Mouse (Mus musculus): Measurements from ENCODE around the gene Pgf. TPM values are rescaled to one million over a fixed set of nuclear protein-coding genes. Genes with fewer than 3 reads are reported as not detected.

Pgf gene
- polyA plus RNA-seq, 1 experiment from 2014 or later = 6.3 TPM

DNA sequence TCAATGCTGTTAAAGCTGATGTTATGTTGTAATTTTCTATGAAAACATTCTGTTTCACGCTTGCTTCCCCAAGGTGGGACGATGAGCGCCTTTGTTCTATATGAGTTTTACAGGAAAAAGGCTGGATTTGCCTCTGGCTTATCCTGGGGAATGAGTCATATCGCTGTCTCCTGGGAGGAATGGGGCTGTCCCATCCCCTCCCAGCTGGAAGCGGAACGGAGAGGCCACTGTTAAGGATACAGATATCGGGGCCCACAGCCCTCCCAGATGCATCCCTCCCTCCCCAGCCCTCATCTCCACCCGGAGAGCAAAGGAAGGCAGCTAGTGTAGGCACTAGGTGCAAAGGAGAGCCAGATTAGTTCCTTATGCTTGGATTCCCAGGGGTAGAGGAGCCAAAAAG lies 8.2 kb upstream of the Pgf start:
- Histone ChIP-seq H3K27me3 (no peaks in the 10 kb centered on the region), H3K27ac (replicated peaks) (no peak overlapping the region), H3K9ac (replicated peaks) (no peak overlapping the region), H3K4me2 (replicated peaks) (no peak overlapping the region), H3K9me3 (no peaks in the 10 kb centered on the region), H3K4me1 (peaks cover 20% of the 10 kb centered on the region), H3K4me3 (no peak overlapping the region), H3K36me3 (no peaks in the 10 kb centered on the region)
- 70% methylated on average over 8 of the region's 8 CpGs for WGBS
- no peak for ATAC-seq (replicated peaks)

- H3K27ac ChIP-seq (replicated peaks) = no peak overlapping the region
- no peak for ATAC-seq (replicated peaks)
- H3K9ac ChIP-seq (replicated peaks) = no peak overlapping the region
- H3K4me2 ChIP-seq (replicated peaks) = no peak overlapping the region
- H3K27me3 ChIP-seq = no peaks in the 10 kb centered on the region
- H3K9me3 ChIP-seq = no peaks in the 10 kb centered on the region
- no peak overlapping the region for H3K4me3 ChIP-seq
- H3K36me3 ChIP-seq = no peaks in the 10 kb centered on the region
- H3K4me1 ChIP-seq = peaks cover 20% of the 10 kb centered on the region
- 71% methylated on average over 5 of the region's 5 CpGs for whole genome bisulfite sequencing
Measured at GRCm38 (mm10) chr12:85184118-85184517, 6.5 kb upstream of the Pgf start.

GRCm38 (mm10) chr12:85182898-85183297 lies 5.3 kb upstream of the Pgf start:
- H3K27me3 ChIP-seq = no peaks in the 10 kb centered on the region
- H3K27ac ChIP-seq (replicated peaks) = no peak overlapping the region
- no peaks in the 10 kb centered on the region for H3K9me3 ChIP-seq
- H3K36me3 ChIP-seq = no peaks in the 10 kb centered on the region
- WGBS = 54% methylated on average over 5 of the region's 5 CpGs
- peaks cover 20% of the 10 kb centered on the region for H3K4me1 ChIP-seq
- no peak overlapping the region for H3K9ac ChIP-seq (replicated peaks)
- H3K4me2 ChIP-seq (replicated peaks) = no peak overlapping the region
- no peak for ATAC-seq (replicated peaks)
- no peak overlapping the region for H3K4me3 ChIP-seq

GRCm38 (mm10) chr12:85182345-85182643 lies 4.7 kb upstream of the Pgf start:
- Histone ChIP-seq H3K36me3 (no peaks in the 10 kb centered on the region), H3K4me2 (replicated peaks) (no peak overlapping the region), H3K4me1 (peaks cover 25% of the 10 kb centered on the region), H3K9ac (replicated peaks) (no peak overlapping the region), H3K9me3 (no peaks in the 10 kb centered on the region), H3K27me3 (no peaks in the 10 kb centered on the region), H3K27ac (replicated peaks) (no peak overlapping the region), H3K4me3 (no peak overlapping the region)
- no peak for ATAC-seq (replicated peaks)
- WGBS = 5% methylated on average over 8 of the region's 8 CpGs

DNA sequence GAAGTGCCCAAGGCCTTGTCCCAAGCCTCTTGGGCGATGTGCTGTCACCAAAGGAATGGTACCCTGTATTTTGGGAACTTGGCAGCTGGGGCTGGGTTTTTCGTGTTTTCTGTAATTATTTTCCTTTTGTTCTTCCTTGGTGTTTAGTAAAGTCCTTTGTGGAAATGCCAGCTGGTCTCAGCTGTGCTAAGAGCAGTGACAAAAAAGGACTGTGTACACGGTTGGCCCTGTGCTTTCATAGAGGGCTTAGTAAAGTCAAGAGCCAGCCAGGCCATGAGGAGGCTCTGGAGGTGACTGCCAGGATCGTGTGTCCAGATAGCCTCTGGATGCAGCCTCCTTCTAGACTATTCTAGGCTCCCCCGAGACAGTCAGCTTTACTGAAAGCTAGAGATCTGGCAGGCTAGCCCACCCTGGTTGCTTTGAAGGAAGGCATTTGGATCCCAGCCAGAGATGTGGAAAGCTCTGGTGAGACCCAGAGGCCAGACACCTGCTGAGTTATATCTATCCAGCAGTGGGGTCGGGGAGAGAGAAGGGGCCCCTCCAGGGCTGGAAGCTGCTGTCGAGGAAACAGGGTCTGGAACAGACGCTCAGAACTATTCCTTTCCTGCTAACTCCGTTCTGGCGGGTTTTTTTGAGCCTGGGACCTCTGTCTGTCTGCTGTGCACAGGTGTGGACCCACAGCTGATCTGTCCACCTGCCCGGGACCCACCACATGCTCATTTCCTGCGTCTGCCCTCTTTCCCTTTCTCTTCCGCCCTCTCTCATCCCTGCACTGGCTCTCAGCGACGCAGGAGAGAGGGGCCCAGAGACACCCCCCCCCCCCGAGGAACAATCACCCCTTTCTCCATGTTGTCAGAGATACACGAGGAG lies 4.1 kb upstream of the Pgf start:
- Histone ChIP-seq H3K4me2 (replicated peaks) (no peak overlapping the region), H3K4me3 (no peak overlapping the region), H3K9me3 (no peaks in the 10 kb centered on the region), H3K36me3 (no peaks in the 10 kb centered on the region), H3K27ac (replicated peaks) (peak overlapping the region; percentile 32; the same call in 1 of the 2 replicates), H3K27me3 (no peaks in the 10 kb centered on the region), H3K4me1 (peaks cover 31% of the 10 kb centered on the region), H3K9ac (replicated peaks) (no peak overlapping the region)
- 18% methylated on average over 14 of the region's 17 CpGs for WGBS
- ATAC-seq (replicated peaks) = 0 out of 2 replicates have a peak, but pooled peaks have one; percentile 13

- Histone ChIP-seq H3K27me3 (no peaks in the 10 kb centered on the region), H3K9me3 (no peaks in the 10 kb centered on the region), H3K4me2 (replicated peaks) (no peak overlapping the region), H3K9ac (replicated peaks) (no peak overlapping the region), H3K4me1 (peaks cover 51% of the 10 kb centered on the region), H3K27ac (replicated peaks) (no peak overlapping the region), H3K36me3 (no peaks in the 10 kb centered on the region), H3K4me3 (no peak overlapping the region)
- no peak for ATAC-seq (replicated peaks)
- 83% methylated on average over 2 of the region's 2 CpGs for WGBS
Measured at GRCm38 (mm10) chr12:85178294-85178693, 704 bp upstream of the Pgf start.

DNA sequence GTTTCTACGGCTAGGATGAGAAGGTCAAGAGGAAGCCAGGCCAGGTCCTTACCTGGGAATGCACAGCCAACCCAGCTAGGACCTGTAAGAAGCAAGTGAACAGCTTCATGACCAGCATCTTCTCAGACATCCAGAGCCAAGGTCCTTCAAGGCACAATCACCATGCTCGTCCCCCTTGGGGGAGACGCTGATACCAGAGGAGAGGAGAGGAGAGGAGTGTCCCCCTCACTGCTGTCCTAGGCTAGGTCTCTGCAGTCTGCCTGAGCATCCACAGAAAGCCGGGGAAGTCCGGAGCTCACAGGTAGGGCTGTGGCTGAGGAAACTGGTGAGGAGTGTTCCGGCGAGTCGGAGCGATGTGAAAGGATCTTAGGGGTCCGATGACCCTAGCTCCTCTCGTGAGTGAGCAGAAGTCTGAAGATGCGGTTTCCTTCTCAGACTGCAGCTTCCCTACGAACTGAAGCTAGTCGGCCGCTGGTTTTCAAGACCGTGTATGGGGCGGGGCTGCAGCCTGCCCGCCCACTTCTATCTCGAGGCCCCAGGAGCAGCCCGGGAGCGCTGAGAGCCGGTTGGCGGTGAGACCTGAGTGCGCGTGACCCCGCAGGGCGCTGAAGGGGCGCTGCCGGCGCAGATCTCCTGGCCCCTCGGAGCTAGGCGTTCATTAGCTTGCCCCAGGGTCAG lies 605 bp downstream of the Pgf start:
- no peaks in the 10 kb centered on the region for H3K36me3 ChIP-seq
- peaks cover 41% of the 10 kb centered on the region for H3K4me1 ChIP-seq
- H3K4me3 ChIP-seq = peak overlapping the region; percentile 22
- H3K4me2 ChIP-seq (replicated peaks) = peak overlapping the region; percentile 48
- no peak overlapping the region for H3K27ac ChIP-seq (replicated peaks)
- 5% methylated on average over 32 of the region's 32 CpGs for WGBS
- H3K9ac ChIP-seq (replicated peaks) = peak overlapping the region; percentile 36
- no peaks in the 10 kb centered on the region for H3K27me3 ChIP-seq
- H3K9me3 ChIP-seq = no peaks in the 10 kb centered on the region
- no peak for ATAC-seq (replicated peaks)

GRCm38 (mm10) chr12:85175926-85176845 lies 1.4 kb downstream of the Pgf start:
- 15% methylated on average over 11 of the region's 11 CpGs for WGBS
- Histone ChIP-seq H3K4me1 (peaks cover 33% of the 10 kb centered on the region), H3K4me2 (replicated peaks) (peak overlapping the region; percentile 48), H3K27ac (replicated peaks) (peak overlapping the region; percentile 63), H3K36me3 (no peaks in the 10 kb centered on the region), H3K9ac (replicated peaks) (peak overlapping the region; percentile 36; the same call in 1 of the 2 replicates), H3K4me3 (peak overlapping the region; percentile 22), H3K27me3 (no peaks in the 10 kb centered on the region), H3K9me3 (no peaks in the 10 kb centered on the region)
- ATAC-seq (replicated peaks) = peak; percentile 81

DNA sequence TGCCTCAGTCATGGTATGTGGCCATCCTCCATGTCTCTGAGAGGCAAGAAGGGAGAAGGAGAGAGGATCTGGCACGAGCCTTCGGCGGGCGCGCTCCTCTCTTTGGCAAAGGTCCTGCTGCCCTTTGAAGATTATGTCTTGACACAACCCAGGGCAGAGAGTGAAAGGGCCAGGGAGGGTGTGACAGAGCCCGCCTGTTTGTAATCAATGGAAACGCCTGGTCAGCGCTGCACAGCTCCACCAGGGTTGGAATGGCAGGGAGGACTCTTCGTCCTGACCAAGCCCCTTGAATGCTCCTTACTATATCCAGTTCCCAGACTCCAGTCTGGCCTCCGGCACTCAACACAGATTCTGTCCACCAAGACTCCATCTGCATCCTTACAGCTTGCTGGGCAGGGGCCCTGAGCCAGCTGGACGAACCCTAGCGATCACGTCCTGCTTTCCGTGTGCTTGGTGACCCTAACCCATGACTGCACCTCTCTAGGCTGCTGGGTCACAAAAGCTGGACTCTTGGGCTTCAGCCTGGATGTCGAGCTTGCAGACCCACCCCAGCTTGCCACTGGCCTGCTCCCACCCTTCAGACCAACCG lies 2.4 kb downstream of the Pgf start:
- peak overlapping the region; percentile 16 for H3K4me3 ChIP-seq
- 0 out of 2 replicates have a peak overlapping the region, but pooled peaks have one; percentile 12 for H3K9ac ChIP-seq (replicated peaks)
- H3K27me3 ChIP-seq = no peaks in the 10 kb centered on the region
- no peaks in the 10 kb centered on the region for H3K36me3 ChIP-seq
- 43% methylated on average over 16 of the region's 16 CpGs for WGBS
- peak; percentile 5; the same call in 1 of the 2 replicates for ATAC-seq (replicated peaks)
- H3K27ac ChIP-seq (replicated peaks) = peak overlapping the region; percentile 63; the same call in 1 of the 2 replicates
- no peaks in the 10 kb centered on the region for H3K9me3 ChIP-seq
- H3K4me1 ChIP-seq = peaks cover 31% of the 10 kb centered on the region
- H3K4me2 ChIP-seq (replicated peaks) = peak overlapping the region; percentile 48

- Histone ChIP-seq H3K36me3 (no peaks in the 10 kb centered on the region), H3K27ac (replicated peaks) (0 out of 2 replicates have a peak overlapping the region, but pooled peaks have one; percentile 2), H3K4me2 (replicated peaks) (no peak overlapping the region), H3K9ac (replicated peaks) (no peak overlapping the region), H3K27me3 (no peaks in the 10 kb centered on the region), H3K9me3 (no peaks in the 10 kb centered on the region), H3K4me1 (peaks cover 39% of the 10 kb centered on the region), H3K4me3 (no peak overlapping the region)
- ATAC-seq (replicated peaks) = no peak
- 55% methylated on average over 7 of the region's 7 CpGs for WGBS
Measured at GRCm38 (mm10) chr12:85174016-85174415, 3.6 kb downstream of the Pgf start.

DNA sequence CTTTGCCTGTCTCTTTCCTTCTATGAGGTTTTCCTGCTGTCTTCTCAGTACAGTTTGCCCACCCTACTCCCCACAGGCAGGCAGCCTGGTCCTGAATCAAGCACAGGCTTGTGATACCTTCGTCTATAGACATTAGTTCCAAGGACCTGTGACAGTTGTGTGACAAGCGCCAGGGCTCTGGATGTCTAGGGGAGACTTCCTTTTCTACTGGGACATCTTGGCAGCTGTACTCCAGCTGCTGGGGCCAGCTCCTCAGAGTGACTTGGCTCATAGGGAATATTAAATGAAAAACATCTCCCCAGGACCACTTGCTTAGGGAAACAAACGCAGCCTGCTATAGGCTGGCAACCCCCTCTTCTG lies 6.7 kb downstream of the Pgf start:
- Histone ChIP-seq H3K27ac (replicated peaks) (no peak overlapping the region), H3K9me3 (no peaks in the 10 kb centered on the region), H3K27me3 (no peaks in the 10 kb centered on the region), H3K4me2 (replicated peaks) (no peak overlapping the region), H3K4me3 (no peak overlapping the region), H3K36me3 (no peaks in the 10 kb centered on the region), H3K4me1 (peaks cover 21% of the 10 kb centered on the region), H3K9ac (replicated peaks) (no peak overlapping the region)
- ATAC-seq (replicated peaks) = no peak
- WGBS = 78% methylated on average over 3 of the region's 3 CpGs
